Mouse (Mus musculus): ENCODE measurements around the gene Csk. TPM values are rescaled to one million over a fixed set of nuclear protein-coding genes. Genes with fewer than 3 reads are reported as not detected.
A peak's percentile ranks its signal among the peaks of the same experiment; 100 is the strongest.

The Csk gene
- polyA plus RNA-seq, 1 experiment from 2014 or later = 28.6 TPM

DNA sequence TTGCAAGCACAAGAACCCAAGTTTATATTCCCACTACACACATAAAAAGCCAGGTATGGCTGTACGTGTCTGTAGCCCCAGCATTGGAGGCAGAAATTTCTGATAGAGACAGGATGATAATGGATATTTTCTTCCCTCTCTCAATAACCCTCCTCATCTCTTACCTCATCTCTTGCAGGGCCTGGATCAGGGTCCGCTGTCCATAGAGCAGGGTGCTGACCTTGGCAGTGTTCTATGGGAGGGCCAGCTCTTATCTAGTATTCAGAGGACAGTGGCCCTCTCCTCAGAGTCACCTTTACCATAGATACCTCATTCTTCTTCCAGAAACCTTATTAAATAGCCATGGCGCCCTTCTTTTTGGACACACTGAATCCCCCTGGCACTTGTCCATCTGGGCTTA is 43.6 kb downstream of the Csk start:
- Histone ChIP-seq H3K4me2 (no peak overlapping the region), H3K27ac (no peak overlapping the region), H3K4me1 (peaks cover 22% of the 10 kb centered on the region), H3K4me3 (replicated peaks) (no peak overlapping the region), H3K9me3 (no peaks in the 10 kb centered on the region), H3K36me3 (replicated peaks) (no peaks in the 10 kb centered on the region), H3K9ac (no peak overlapping the region), H3K27me3 (peaks cover 28% of the 10 kb centered on the region)
- WGBS = 66% methylated on average over 3 of the region's 3 CpGs
- no peak for ATAC-seq (ENCODE audit: low FRiP score)

DNA sequence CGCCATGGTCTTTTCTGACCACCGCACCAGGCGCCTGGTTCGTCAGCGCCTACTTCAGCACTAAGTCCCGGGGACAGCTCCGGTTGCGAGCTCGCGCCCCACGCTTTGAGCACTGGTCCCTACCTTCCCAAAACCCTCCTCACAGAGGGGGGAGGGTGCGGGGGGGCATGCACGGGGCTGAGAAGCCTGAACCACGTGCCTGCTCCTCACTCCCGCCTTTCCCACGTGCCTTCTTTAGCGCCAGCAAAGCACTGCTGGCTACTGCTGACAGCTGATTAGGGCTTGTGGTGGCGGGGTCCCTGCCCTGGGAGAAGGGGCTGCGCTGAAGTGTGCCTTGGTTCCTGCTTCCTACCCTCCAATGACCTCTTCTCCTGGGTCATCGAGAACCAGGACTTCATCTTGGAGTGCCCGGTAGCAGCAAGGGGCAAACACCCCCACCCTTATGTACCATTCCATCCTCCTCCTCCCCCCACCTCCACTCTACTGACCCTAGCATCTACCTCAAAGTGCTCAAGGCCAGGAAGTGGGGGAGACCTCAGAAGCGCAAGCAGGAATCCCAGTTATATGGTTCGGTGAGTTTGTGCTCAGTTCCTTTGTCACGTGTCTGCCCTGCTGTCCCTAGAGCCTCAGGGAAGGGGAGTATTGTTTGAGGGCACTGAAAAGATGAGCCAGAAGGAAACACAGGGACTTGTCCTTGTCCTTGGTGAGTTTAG is 47.1 kb downstream of the Csk start, which contains the start of gene Cplx3:
Cplx3 (minus strand) TSS at position 143 of the 713 bp plus-strand sequence.
- Histone ChIP-seq H3K27ac (no peak within 1 kb of the TSS), H3K4me2 (peak within 1 kb of the TSS; percentile 37), H3K36me3 (replicated peaks) (no peaks in the 10 kb centered on the region), H3K4me3 (replicated peaks) (0 out of 2 replicates have a peak within 1 kb of the TSS, but pooled peaks have one; percentile 2), H3K9me3 (no peaks in the 10 kb centered on the region), H3K9ac (no peak within 1 kb of the TSS), H3K27me3 (peaks cover 35% of the 10 kb centered on the region), H3K4me1 (peaks cover 22% of the 10 kb centered on the region)
- 5% methylated on average over 24 of the region's 24 CpGs for WGBS
- peak; percentile 53; the same call in 1 of the 2 replicates for ATAC-seq (ENCODE audit: low FRiP score)

DNA sequence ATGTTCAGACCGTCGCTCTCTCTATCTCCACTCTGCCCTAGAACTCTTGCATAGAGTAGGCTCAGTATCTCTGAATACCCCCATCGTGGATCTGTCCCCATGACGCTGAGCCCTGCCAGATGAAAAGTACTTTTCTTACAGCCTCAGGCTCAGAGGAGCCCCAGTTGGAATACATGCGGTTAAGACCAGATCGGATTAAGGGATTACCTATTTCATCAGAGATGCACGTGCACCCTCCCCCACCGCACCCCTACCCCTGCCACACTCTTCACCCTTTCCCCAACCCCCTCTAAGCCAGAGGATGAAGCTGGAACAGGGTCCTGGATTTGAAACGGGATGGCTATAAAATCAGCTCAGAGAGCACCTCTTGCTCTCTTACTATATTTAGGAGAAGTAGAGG is 47.9 kb downstream of the Csk start:
- Histone ChIP-seq H3K36me3 (replicated peaks) (no peaks in the 10 kb centered on the region), H3K27me3 (peaks cover 35% of the 10 kb centered on the region), H3K9ac (no peak overlapping the region), H3K9me3 (no peaks in the 10 kb centered on the region), H3K4me2 (0 out of 2 replicates have a peak overlapping the region, but pooled peaks have one; percentile 37), H3K4me3 (replicated peaks) (no peak overlapping the region), H3K4me1 (peaks cover 26% of the 10 kb centered on the region), H3K27ac (no peak overlapping the region)
- 8% methylated on average over 9 of the region's 9 CpGs for WGBS
- ATAC-seq (ENCODE audit: low FRiP score) = no peak

DNA sequence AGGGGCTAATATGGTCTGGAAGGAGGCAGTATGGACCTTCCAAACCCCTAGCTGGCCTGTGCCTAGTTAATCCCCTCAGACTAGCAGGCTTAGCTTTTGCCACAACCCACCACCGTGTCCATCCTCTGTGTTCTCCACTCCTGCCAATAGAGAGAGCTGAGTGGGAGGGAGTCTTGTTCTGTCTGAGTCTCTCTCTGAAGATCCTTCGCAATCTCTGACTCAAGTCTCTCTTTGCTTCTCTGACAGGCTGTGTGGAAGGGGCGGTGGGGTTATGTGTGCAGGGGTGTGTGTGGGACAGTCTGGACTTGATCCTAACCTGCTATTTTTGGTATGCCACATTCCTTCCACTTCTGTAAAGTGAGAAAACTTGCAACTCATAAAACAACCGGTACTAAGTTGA is 48.6 kb downstream of the Csk start:
- Histone ChIP-seq H3K27me3 (peaks cover 35% of the 10 kb centered on the region), H3K27ac (no peak overlapping the region), H3K4me2 (no peak overlapping the region), H3K9me3 (no peaks in the 10 kb centered on the region), H3K4me1 (peaks cover 27% of the 10 kb centered on the region), H3K36me3 (replicated peaks) (no peaks in the 10 kb centered on the region), H3K9ac (no peak overlapping the region), H3K4me3 (replicated peaks) (no peak overlapping the region)
- WGBS = 76% methylated on average over 4 of the region's 4 CpGs
- no peak for ATAC-seq (ENCODE audit: low FRiP score)

DNA sequence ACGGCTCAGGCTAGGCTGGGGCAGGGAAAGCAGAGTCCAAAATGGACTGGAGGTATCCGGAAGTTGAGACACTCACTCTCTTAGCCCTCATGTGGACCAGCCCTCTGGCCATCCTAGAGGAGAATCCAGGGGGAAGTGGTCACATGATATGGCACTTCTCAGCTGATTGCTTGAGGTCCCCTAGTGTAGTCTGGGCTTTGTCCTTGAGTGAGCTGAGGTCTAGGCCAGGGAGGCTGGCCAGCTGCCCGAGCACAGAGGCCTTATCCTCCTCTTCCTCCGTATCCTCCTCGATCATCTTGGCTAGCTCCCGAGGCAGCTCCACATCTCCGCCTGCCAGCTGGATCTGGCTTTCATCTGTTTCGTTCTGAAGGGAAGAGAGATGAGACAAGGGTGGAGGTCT is 51.3 kb downstream of the Csk start:
- H3K4me2 ChIP-seq = no peak overlapping the region
- peaks cover 28% of the 10 kb centered on the region for H3K27me3 ChIP-seq
- no peak for ATAC-seq (ENCODE audit: low FRiP score)
- H3K27ac ChIP-seq = no peak overlapping the region
- no peak overlapping the region for H3K9ac ChIP-seq
- H3K9me3 ChIP-seq = no peaks in the 10 kb centered on the region
- no peaks in the 10 kb centered on the region for H3K36me3 ChIP-seq (replicated peaks)
- WGBS = 74% methylated on average over 8 of the region's 8 CpGs
- H3K4me3 ChIP-seq (replicated peaks) = no peak overlapping the region
- peaks cover 53% of the 10 kb centered on the region for H3K4me1 ChIP-seq

DNA sequence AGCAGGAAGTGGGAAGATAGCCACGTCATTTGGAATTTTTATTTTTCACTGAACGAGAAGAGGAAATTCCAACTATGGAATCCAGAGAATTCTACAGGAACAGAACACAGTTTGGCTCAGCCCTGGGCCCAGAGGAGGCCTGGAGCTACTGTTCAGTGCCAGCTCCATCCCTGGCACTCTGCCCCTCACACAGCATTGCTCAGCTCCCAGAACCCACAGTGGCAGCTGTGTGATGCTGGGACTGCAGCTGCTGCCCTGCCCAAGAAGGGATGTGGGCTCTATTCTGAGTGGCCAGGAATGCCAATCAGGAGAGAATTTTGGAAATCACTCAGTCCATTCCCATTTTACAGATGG is 52.1 kb downstream of the Csk start:
- H3K9ac ChIP-seq = no peak overlapping the region
- H3K27me3 ChIP-seq = peaks cover 23% of the 10 kb centered on the region
- no peak overlapping the region for H3K4me2 ChIP-seq
- peaks cover 49% of the 10 kb centered on the region for H3K4me1 ChIP-seq
- no peak overlapping the region for H3K4me3 ChIP-seq (replicated peaks)
- no peak for ATAC-seq (ENCODE audit: low FRiP score)
- no peaks in the 10 kb centered on the region for H3K9me3 ChIP-seq
- no peak overlapping the region for H3K27ac ChIP-seq
- WGBS = 70% methylated on average over 2 of the region's 2 CpGs
- H3K36me3 ChIP-seq (replicated peaks) = no peaks in the 10 kb centered on the region

DNA sequence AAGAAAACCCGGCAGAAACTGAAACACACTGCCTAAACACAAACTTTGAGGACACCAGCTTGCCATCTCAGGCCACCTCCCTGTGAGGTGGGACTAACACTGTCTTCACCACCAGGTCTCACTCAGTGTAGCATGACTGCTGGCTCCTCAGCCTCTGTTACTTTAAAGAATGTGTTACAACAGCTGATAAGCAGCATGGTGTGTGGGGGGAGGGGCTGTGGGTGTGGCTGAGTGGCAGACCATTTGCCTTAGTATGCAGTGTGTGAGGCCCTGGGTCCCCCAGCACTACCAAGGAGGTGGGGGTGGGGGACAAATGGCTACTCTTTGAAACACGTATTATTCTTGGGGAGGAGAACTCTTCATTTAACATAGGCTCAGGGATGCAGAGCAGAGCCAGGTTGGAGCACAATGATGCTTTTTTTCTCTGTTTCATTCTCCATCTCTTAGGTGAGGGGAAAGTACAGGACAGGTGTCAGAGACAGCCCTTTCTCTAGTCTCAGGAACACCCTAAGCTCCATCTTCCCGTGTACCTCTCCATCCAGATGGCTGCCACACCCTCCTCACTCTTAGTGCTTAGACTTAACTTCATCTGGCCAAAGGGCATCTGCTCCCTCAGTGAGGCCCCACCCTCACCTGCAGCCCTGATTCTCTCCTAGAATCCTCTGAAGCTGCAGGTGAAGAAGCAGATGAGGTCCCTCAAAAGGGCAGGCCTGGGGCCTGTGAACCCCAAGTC is 52.6 kb downstream of the Csk start:
- no peak overlapping the region; the same call in 1 of the 2 replicates for H3K4me2 ChIP-seq
- no peaks in the 10 kb centered on the region for H3K9me3 ChIP-seq
- H3K27ac ChIP-seq = no peak overlapping the region
- ATAC-seq (ENCODE audit: low FRiP score) = peak; percentile 37; the same call in 1 of the 2 replicates
- peaks cover 17% of the 10 kb centered on the region for H3K27me3 ChIP-seq
- H3K4me1 ChIP-seq = peaks cover 43% of the 10 kb centered on the region
- no peaks in the 10 kb centered on the region for H3K36me3 ChIP-seq (replicated peaks)
- H3K9ac ChIP-seq = no peak overlapping the region
- 5% methylated on average over 3 of the region's 3 CpGs for WGBS
- no peak overlapping the region for H3K4me3 ChIP-seq (replicated peaks)

DNA sequence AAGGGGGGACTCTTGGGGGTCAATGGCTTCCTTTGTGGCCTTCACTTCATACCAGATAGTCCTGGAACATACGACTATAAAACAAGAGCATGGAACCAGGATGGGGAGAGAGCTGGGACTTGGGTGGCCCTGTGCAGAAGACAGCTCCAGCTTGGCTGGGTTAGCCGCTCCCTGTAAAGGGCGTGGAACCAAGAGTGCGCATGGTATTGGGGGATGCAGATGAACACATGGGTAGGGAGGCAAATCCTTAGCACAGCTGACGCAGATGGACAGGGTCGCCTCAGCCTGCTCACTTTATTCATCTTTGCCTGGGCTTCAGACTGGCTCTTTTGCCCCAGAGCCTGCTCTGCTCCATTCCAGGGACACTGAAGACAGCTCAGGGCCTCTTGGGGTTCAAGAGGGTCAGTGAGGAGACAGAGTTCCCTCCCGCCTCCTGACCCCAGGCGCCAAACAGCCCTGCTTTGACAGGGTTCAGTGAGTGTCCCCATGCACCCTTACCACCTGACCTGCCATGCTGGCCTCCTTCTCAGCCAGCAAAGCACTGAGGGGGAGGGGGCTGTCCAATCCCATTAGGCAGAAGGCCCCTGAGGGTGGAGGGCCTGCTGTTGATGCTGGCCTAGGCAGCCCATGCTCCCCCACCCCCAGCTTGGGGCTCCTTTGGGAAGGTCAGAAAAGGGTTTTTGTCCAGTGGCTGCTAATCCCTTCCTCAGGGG is 54.4 kb downstream of the Csk start:
- Histone ChIP-seq H3K27me3 (no peaks in the 10 kb centered on the region; the same call in 1 of the 2 replicates), H3K4me1 (peaks cover 39% of the 10 kb centered on the region), H3K9me3 (no peaks in the 10 kb centered on the region), H3K4me3 (replicated peaks) (no peak overlapping the region), H3K27ac (0 out of 2 replicates have a peak overlapping the region, but pooled peaks have one; percentile 19), H3K4me2 (no peak overlapping the region), H3K9ac (peak overlapping the region; percentile 7; the same call in 1 of the 2 replicates), H3K36me3 (replicated peaks) (peaks cover 15% of the 10 kb centered on the region)
- WGBS = 45% methylated on average over 8 of the region's 8 CpGs
- ATAC-seq (ENCODE audit: low FRiP score) = no peak

DNA sequence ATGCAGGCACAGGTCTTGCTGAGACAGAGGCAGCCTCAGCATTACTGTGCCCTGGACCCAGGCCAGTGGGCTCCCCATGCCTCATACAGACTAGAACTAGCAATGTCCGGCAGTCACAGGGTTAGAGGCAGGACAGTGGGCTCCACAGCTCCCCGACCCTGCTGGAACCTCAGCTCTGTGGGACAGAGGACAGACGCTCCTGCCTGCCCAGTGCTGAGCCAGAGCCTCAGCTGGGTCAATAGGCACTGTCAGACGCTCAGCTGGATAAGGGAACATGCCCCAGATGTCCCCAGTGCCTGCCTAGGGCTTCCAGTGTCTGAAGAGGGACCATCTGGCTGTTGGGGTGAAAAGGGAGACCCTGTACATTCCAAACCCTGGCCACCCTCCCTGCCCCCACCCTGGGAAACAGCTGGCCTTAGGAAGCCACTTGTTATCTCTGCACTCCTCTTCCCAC is 55.5 kb downstream of the Csk start:
- H3K36me3 ChIP-seq (replicated peaks) = peaks cover 26% of the 10 kb centered on the region
- H3K9ac ChIP-seq = no peak overlapping the region
- WGBS = 31% methylated on average over 4 of the region's 4 CpGs
- H3K4me2 ChIP-seq = no peak overlapping the region
- H3K4me3 ChIP-seq (replicated peaks) = no peak overlapping the region
- H3K27me3 ChIP-seq = no peaks in the 10 kb centered on the region; the same call in 1 of the 2 replicates
- H3K27ac ChIP-seq = no peak overlapping the region
- H3K4me1 ChIP-seq = peaks cover 39% of the 10 kb centered on the region
- ATAC-seq (ENCODE audit: low FRiP score) = peak; percentile 34; the same call in 1 of the 2 replicates
- no peaks in the 10 kb centered on the region for H3K9me3 ChIP-seq

DNA sequence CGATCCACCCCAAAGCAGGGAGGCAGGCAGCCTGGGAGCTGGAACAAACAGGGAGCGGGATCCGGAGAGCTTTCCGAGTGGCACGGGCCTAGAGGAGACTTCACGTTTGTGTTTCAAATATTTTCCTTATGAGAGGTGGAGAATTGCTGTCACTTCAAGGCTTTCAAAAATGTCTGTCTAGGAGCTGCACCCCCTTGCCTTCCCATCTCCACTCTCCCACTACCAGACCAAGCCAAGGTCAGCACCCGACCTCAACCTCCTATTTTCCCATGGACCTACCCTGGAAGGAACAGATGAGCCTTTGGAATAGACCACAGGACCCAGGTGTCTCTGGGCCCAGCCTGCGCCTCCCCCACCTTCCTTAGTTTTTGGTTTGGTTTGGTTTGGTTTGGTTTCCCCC is 56.2 kb downstream of the Csk start:
- H3K4me3 ChIP-seq (replicated peaks) = no peak overlapping the region
- no peak overlapping the region for H3K9ac ChIP-seq
- H3K27ac ChIP-seq = no peak overlapping the region
- H3K9me3 ChIP-seq = no peaks in the 10 kb centered on the region
- no peaks in the 10 kb centered on the region; the same call in 1 of the 2 replicates for H3K27me3 ChIP-seq
- peaks cover 29% of the 10 kb centered on the region for H3K36me3 ChIP-seq (replicated peaks)
- 85% methylated on average over 8 of the region's 8 CpGs for WGBS
- ATAC-seq (ENCODE audit: low FRiP score) = no peak
- H3K4me1 ChIP-seq = peaks cover 39% of the 10 kb centered on the region
- H3K4me2 ChIP-seq = no peak overlapping the region

DNA sequence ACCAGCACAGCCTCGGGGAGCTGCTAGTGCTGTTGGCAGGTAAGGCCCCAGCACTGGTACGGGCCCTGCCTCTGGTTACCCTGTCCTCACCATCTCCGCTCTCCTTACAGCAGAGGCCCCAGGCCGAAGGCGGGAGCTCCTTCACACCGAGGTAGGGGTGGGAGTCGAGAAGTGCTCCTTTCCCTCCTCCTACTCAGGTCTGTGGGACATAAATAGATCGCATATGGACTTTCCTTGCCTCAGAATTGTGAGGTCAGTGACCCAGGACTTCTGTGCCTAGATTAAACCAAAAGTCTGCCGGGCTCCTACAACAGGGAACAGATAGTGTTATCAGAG is 59.3 kb downstream of the Csk start:
- 86% methylated on average over 9 of the region's 9 CpGs for WGBS
- ATAC-seq (ENCODE audit: low FRiP score) = no peak
- Histone ChIP-seq H3K4me2 (no peak overlapping the region), H3K27me3 (no peaks in the 10 kb centered on the region; the same call in 1 of the 2 replicates), H3K4me3 (replicated peaks) (no peak overlapping the region), H3K36me3 (replicated peaks) (peaks cover 29% of the 10 kb centered on the region), H3K27ac (no peak overlapping the region), H3K4me1 (peaks cover 31% of the 10 kb centered on the region), H3K9me3 (no peaks in the 10 kb centered on the region), H3K9ac (no peak overlapping the region)

DNA sequence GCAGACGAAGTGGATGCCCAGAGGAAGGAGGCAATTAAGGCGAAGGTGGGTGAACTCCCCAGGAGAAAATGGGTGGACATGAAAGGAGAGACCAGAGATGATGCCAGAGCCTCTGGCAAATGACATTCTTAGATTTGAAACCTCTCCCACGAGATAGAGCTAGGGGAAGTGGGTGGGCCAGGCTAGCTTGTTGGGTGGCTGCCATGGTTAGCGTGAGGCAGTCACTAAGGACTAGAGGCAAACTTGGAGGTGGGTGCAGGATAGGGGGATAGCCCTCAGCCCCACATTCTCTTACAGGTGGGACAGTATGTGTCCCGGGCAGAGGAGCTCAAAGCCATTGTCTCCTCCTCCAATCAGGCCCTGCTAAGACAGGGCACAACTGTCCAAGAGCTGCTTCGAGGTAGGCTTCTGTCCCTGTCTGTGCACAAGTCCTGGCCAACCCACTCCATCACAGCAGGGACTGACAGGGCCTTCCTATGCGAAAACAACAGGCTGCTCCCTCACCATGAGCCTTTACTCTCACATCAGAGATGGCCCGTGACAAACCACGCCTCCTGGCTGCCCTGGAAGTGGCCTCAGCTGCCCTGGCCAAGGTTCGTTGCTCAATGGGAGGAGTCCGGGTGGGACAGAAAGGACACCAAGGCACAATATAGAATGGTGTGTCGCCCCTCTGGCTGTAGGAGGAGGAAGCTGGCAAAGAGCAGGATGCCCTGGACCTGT is 59.8 kb downstream of the Csk start:
- Histone ChIP-seq H3K27ac (no peak overlapping the region), H3K9ac (no peak overlapping the region), H3K9me3 (no peaks in the 10 kb centered on the region), H3K4me3 (replicated peaks) (no peak overlapping the region), H3K4me1 (peaks cover 31% of the 10 kb centered on the region), H3K4me2 (no peak overlapping the region), H3K36me3 (replicated peaks) (peaks cover 29% of the 10 kb centered on the region), H3K27me3 (no peaks in the 10 kb centered on the region)
- ATAC-seq (ENCODE audit: low FRiP score) = no peak
- WGBS = 63% methylated on average over 12 of the region's 12 CpGs
